Mouse (Mus musculus) layer of hippocampus, adult 11-12 months (tissue): ENCODE measurements around the gene Trpm6.

ENCODE experiments used
- DNase-seq: peaks from one replicate; pipeline ENCODE4 v3.0.0; 2022; ENCODE audit warnings: low spot score

Gene Trpm6

DNA sequence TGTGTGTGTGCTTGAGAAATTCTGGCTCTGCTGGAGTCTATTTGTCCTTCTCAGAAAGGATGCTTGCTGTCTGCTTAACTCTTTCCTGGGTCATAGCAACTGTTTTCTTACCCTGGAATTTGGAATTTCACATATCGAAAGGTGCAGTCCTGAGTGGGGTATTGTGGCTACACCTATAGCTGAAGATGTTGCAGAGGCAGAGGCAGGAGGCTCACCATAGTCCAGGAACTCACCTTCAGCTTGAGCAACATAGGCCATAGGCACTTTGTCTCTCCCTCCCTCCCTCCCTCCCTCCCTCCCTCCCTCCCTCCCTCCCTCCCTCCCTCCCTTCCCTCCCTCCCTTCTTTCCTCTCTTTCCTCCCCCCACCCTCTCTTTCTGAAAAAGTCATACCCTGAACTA is 139.8 kb downstream of the Trpm6 start:
- DNase-seq = no peak

DNA sequence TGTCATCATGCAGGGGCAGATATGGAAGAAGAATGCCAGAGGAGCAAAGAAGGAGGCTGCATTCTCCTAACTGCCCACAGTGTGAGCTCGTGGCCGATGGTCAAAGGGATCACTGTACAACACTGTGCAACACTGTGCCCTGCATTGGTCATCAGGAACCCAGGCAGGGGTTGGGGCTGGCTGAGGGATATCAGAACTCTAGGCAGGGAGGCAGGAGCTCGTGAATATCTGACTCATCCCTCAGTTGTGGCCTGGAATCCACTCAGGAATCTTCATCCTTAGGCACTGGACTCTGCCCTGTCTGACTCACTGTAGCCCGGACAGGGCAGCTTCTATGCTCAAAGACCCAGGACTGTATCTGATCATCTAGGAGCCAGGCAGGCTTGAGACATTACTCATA is 140.4 kb downstream of the Trpm6 start:
- DNase-seq = no peak

DNA sequence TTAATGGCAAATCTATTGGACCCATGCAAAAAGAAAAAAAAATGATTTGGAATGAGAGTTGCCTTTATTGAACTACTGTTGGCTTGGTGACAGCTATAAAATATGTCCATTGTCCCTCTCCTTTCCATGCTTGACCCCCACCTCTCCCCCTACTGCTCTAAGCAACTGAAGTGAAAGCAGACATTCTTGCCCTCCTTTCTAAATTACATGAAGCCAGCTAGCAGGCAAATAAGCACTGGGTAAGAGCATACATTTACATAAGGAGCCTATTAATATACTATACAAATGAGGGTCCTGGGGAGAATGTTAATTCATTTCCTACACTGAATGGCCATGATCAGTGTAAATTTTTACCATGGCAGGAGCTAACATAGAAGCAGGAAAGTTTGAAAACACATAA is 148.5 kb downstream of the Trpm6 start:
- DNase-seq = no peak

DNA sequence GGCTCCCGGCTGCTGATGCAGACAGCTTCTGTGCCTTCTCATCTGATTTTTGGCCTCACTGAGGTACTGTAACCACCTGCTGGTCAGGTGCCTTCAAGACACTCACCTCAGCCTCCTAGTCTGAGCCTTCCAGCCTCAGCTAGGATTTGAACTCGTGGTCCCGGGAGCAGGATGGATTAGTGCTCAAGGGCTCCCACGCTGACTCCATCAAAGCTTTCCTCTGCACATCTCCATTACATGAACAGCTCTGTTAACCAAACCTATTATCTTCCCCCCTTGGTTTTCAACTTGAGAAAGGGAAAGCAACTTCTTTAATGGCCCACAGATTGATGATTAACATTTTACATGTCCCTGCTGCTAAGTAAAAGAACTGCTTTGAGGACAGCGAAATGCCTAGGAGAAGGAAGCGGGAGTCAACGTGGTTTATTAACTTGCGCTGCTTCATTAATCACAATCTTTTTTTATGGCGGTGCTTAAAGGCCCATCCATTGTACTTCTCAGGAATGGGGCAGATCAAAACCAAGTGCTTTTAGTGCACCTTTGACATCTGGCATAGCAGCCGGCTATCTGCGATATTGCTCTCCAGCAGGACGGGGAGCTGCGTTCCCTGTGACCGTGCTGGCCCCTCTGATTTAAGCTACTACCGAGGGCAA is 152.4 kb downstream of the Trpm6 start:
- no peak for DNase-seq

DNA sequence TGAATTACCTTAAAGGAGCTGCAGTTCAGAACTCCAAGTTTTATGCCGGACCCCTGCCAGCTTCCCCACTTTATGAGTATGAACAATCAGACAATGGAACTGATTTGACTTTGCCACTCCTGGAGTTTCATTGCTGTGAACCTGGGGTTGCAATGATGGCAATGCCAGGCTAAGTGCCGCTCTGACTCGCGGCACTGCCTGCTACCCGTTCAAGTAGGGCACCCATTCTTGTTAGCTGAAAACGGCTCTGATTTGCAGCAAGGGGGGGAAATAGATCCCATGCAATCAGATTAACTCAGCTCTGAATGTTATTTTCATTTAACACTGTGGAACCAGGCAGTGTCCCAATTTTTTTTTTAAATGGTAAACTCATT is 152.9 kb downstream of the Trpm6 start:
- no peak for DNase-seq

DNA sequence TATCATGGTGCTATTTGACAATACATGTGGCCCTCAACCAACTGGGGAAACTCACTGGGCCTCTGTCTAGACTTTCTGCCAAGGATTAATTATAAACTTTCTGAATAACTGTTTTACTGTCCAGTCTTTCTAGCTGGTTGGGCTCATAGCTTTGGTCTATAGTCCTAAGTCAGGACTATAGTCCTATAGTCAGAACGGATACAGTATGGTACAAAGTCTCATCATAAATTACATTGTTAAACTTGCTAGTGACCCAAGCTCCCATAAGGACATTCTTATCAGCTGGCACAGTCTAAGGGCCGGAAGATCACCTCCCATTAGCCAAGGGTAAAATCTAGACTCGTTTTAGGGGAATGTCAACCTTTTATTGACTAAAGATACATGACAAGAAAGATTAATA is 155.7 kb downstream of the Trpm6 start:
- no peak for DNase-seq

DNA sequence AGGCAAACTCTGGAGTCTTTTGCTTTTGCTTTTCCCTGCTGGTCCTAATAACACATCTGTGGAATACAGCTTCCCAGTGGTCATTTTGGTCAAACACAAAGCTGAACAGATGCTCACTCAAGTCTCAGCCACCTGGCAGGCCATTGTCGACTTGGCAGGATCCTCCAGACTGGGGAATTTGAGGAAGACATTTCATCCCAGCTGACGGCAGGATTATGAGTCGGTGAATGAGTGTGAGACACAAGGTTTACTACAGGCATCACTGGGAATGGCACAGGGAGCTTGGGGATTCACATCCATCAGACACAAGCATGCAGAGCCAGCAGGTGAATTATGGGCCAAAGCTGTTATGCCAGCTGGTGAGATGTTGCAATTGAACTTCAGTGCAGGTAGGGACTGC is 159.9 kb downstream of the Trpm6 start:
- DNase-seq = no peak

DNA sequence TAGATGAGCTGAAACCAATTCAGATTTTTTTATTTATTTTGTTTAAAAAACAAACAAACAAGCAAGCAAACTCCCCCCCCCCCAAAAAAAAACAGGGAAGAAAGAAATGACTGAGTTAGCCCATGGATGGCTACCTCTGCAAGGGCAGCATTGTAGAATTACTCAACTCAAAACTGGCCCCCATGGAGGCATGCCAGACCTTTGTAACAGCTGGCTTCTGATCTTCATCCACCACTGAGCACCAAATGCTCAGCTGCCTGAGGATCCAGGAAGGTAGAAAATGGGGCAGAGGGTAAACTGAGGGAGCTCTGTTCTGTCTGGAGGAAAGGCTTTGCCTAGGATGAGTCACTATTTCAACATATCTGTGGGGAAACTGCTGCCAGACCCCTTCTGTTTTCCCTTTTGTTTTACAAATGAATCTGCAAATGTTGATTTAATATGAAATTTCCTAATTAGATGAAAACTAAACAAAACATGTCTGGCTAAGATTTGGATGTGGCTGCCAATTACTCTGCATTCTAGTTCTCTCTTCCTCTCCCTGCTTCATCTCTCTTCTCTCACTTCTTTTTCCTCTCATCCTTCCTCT is 162.1 kb downstream of the Trpm6 start:
- no peak for DNase-seq

DNA sequence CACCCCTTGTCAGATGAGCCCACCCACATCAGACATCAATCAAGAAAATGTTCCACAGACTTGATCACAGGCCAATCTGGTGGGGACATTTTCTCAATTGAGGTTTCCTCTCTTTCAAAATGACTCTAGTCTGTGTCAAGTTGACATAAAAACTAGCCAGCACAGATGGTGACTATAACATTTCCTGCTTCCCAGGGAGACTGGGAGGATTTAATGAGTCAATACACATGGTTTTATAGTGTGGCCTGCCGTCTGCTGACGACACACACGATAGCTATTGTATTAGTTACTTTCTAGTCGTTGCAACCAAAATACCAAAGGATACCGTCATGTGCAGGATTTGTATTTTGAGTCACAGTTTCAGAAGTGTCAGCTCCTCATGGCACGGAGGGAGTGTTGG is 191.6 kb downstream of the Trpm6 start:
- DNase-seq = no peak
